Mouse (Mus musculus) ovary, adult 2 months (tissue): ENCODE data around the gene Nemf. TPM values are rescaled to one million over a fixed set of nuclear protein-coding genes. Genes with fewer than 3 reads are reported as not detected.

Source experiments
- polyA plus RNA-seq: library from polyadenylated mRNA; depleted of rRNA; stranded (reverse); fragments of >200 nt; gene quantifications from 2 replicates; pipeline ENCODE4 v1.2.3, GENCODE M21; 2012; rRNA removed

The Nemf gene
- polyA plus RNA-seq: 1.5 TPM in 2 replicates

GRCm38 (mm10) chr12:69356546-69357299, at the start of gene Nemf:
Gene Nemf (minus strand): TSS chr12:69357165.

GRCm38 (mm10) chr12:69371854-69372671, 15.1 kb upstream of the Nemf start, which contains the start of the genes Arf6 and Gm9887:
Gene Arf6 (plus strand): TSS chr12:69372150.
Gene Gm9887 (minus strand): TSS chr12:69372458.

GRCm38 (mm10) chr12:69296511-69297410, 60.2 kb downstream of the Nemf start, which contains the start of gene Klhdc2:
Gene Klhdc2 (plus strand): TSS chr12:69296681.

Other genes starting within 250 kb of the Nemf start
- gene Rps29, start 198.0 kb downstream of the Nemf start, polyA plus RNA-seq: 1,786 and 3,467 TPM in 2 replicates
- 3.9 and 6.5 TPM in 2 replicates for gene Lrr1, start 188.4 kb downstream of the Nemf start, polyA plus RNA-seq
- gene Rpl36al, start 173.1 kb downstream of the Nemf start, polyA plus RNA-seq: 74.7 and 111 TPM in 2 replicates
- 33.5 and 40.1 TPM in 2 replicates for gene Mgat2, start 173.0 kb downstream of the Nemf start, polyA plus RNA-seq
- 2.6 TPM in 1 of 2 replicates, not detected in the other for gene Gm49383, start 160.1 kb downstream of the Nemf start, polyA plus RNA-seq
- 6.2 and 7.5 TPM in 2 replicates for gene Dnaaf2, start 158.7 kb downstream of the Nemf start, polyA plus RNA-seq
- not detected in 2 replicates for gene Gm49384, start 152.9 kb downstream of the Nemf start, polyA plus RNA-seq
- gene Pole2, start 129.0 kb downstream of the Nemf start, polyA plus RNA-seq: 3.9 and 4.6 TPM in 2 replicates
- 0.52 and 0.53 TPM in 2 replicates for gene Klhdc1, start 116.0 kb downstream of the Nemf start, polyA plus RNA-seq
- 105 and 161 TPM in 2 replicates for gene Klhdc2, start 60.5 kb downstream of the Nemf start, polyA plus RNA-seq
- gene Arf6, start 15.0 kb upstream of the Nemf start, polyA plus RNA-seq: 218 and 291 TPM in 2 replicates
- 1.7 and 1.9 TPM in 2 replicates for gene Gm9887, start 15.3 kb upstream of the Nemf start, polyA plus RNA-seq
- 10.1 and 10.8 TPM in 2 replicates for gene Vcpkmt, start 225.9 kb upstream of the Nemf start, polyA plus RNA-seq